Mouse (Mus musculus): ENCODE measurements around the gene Tnni3k. TPM values are rescaled to one million over a fixed set of nuclear protein-coding genes. Genes with fewer than 3 reads are reported as not detected.

Tnni3k gene
- total and polyA plus RNA-seq, 3 experiments: not detected

GRCm38 (mm10) chr3:154949551-154949950 is 105.7 kb downstream of the Tnni3k start:
- no peak for DNase-seq

DNA sequence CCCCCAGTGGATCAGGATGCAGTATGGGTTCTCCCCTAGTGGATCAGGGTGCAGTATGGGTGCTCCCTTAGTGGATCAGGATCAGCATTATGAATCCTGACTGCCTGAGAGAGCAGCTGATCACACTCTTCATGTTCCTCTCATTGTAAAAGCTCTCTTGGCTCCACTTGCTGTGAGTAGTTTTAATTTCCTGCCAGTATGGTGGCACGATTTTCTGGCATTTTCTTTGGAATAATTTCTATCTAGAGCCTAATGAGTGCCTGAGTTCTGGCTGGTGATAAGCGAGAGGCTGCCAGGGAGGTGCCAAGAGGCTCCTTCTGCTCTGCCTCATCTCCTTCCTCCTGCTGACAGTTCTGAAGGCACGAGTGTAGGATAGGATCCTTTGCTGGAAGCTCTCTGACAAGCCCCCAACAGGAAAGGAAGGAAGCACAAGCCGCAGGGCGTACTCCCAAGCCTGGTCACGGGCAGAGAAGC is 109.5 kb downstream of the Tnni3k start:
- DNase-seq: no peak

DNA sequence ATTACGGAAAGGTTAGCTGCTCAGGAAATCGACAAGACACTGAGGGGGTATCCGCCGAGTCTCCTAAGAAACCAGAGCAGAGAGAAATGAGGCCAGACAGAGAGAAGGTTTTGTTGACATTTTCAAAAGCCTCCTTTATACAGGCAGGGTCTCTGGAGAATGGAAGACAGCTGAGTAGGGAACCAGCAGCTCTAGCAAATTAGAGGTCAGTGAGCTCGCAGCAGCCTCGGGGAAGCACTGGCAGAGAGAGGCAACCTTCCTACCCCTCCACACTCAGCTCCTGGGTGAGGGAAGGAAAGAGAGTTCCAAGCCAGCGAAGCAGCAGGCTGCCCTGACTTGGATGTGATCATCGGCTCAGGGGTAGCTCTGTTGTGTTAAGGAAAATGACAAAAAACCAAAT is 127.5 kb downstream of the Tnni3k start:
- no peak for DNase-seq

DNA sequence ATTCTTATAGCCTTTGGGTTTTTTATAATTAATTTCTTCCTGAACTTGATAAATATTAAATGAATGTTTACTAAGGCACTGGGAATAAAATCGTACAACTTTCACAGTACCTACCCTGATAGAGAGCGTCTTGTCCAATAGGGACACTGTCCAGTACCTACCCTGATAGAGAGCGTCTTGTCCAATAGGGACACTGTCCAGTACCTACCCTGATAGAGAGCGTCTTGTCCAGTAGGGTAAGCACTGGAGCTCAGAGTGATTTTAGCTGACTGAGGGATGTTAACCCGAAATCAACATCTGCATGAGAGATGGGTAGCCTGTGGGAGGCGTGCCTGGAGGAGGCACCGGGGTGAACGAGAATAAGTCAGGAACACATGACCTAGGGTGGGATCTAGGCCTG is 130.3 kb downstream of the Tnni3k start:
- DNase-seq: no peak

- DNase-seq: no peak
These were observed 139.6 kb downstream of the Tnni3k start for GRCm38 (mm10) chr3:154915566-154915965.

DNA sequence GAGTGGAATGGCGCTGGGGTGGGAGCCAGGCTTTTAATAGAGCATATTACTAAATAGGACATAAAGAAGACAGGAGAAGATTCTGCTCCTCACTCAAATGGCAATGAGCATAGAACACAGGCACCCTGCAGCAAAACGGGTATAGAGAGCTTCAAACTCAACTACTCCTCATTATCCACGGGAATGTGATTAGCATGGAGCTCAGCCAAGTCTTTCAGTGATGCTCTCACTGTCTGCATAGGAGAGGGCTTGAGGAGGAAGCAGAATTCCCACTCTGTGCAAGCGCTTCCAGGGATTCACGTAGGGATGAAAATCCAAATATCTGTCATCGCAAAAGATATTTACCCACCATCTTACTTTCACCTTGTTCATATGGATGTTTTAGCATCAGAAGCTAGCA is 141.6 kb downstream of the Tnni3k start:
- no peak for DNase-seq

DNA sequence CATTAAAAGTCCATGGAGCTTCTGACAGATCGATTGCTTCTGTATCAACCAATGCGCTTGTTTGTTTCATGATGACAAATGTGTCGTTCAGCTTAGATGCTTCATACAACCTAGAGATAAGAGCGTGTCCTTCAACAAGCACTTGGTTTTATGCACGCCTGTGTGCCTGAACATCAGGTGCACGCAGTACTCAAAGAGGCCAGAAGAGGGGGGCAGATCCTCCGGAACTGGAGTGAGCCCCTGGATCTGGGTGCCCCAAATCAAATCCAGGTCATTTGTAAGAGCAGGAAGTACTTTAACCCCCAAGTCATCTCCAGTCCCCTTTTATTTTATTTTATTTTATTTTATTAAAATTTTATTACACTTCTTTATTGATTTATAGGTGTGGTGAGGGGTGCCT is 158.5 kb downstream of the Tnni3k start:
- peak; percentile 29 for DNase-seq

DNA sequence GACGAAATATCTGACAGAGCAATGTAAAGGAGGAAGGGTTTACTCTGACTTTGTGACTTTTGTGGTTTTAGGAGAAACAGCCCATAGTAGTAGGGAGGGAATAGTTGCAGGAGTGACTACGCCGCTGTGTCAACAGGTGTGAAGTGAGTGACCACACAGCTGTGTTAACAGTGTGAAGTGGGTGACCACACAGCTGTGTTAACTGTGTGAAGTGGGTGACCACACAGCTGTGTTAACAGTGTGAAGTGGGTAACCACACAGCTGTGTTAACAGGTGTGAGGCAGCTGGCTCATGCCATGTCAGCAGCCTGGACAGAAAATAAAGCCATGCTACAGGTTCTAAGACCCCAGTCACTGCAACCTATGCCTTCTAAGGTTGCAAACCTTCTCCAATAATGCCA is 162.0 kb downstream of the Tnni3k start:
- no peak for DNase-seq

DNA sequence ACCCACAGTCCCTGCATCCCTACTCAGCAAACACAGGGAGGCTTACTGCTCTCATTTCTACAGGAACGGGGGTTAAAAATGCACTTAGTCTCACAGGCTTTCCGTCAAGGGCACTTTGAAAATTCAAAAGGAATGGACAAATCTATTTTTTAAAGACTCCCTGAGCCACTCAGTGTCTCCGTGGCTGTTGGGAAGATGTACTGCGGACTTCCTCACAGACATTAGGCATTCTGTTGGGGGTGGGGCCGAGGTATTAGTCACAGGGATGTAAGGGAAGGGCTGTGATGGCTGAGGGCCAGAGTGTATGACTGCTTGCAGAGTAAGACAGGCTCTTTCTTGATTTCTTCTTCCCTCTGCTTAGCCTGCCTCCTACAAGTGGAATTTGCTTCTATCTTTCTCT is 169.8 kb downstream of the Tnni3k start:
- peak; percentile 79 for DNase-seq

DNA sequence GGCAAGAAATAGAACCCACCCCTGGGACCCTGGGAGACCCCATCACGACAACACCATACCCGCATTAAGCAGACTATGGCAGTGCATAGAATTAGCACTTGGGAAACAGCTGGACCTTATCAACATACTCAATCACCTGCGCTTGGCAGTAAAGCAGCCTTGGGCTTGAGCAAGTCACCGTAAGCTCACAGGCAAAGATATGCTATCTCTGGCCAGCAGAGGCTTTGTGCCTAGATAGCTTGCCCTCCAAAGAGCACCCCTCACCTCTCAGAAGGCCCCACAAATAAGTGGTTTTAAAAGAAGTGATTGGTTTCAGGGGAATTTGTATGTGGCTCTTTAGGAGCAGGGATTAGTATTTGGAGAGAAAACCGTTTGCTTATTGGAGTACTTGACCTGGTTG is 170.2 kb downstream of the Tnni3k start:
- DNase-seq: no peak

DNA sequence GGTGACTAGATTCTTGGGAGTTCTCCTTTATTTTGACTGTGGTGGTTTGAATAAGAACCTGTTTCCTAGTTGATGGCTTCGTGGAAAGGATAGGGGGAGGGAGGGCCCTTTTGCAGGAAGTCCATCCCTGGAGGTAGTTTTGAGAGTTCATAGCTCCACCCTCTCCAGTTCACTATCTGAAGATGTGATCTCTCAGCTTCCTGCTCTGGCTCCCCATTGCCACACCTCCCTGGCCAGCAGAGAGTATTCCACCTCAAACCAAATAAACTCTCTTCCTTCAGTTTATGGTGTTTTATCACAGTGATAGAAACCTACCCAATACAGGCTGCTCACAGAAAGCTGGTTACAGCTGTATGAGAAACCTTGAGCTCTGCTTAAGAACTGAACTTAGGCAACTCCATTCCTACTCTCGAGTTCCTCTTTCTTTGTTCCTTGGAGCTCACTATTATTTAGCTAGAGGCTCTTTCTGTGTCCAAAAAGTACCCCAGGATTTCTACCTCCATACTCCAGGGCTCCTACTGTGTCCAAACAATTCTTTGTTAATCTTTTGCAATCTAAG is 173.7 kb downstream of the Tnni3k start:
- DNase-seq: no peak

DNA sequence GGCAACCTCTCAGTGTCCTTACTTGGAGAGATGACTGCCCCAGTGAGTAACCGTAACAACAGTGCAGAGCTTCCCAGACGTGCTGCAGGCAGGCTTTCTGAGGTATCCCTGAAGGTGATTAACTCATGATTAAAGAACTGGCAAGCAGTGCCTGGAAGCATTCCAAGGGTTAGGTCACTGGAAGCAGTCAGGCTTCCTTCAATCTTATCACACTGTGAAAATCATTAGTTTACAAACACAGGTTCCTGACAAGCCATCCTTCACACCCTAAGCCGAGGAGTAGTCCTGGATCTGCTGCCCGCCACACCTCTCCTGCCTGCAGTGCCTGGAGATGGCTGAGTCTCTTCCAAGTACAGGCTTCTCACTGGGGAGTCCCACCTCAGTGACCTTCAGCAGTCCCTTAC is 174.7 kb downstream of the Tnni3k start:
- DNase-seq: peak; percentile 63

GRCm38 (mm10) chr3:154880108-154880507 is 175.1 kb downstream of the Tnni3k start:
- no peak for DNase-seq

DNA sequence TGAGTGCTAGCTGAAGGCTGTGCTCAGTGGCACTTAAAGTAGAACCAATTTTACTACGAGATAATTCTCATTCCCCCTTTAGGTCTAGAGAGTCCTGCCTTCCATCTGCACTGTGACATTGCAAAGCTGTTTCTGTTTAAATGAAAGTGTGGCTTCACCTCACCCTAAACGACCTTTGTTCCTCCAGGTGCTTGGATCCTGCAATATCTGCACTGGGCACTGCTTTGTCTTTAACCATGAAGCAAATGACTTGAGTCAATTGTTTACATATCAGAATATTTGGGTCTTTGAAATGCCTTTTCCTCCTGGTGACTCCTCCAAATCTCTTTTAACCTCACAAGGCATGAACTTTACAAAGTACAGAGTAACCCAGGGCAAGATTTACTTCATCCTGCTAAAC is 175.7 kb downstream of the Tnni3k start:
- DNase-seq: no peak

DNA sequence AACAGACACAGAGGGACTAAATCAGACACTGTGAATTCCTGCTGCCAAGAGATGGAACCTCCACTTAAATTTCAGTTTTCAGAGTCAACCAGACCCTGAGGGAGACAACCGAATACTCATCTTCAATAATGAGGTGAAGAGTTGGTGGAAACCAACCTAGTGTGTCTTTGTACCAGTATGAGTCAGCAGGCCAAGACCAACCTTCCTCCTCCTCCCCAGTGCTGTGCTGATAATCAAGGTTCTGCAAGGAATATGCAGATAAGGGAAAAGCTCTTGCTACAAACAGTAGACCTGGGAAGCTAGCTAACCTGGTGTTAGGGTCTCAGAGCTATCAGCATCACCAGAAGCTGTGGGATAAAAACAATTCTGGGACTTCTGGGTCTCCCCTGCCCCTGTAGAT is 176.1 kb downstream of the Tnni3k start:
- DNase-seq: no peak

GRCm38 (mm10) chr3:154868807-154869206 is 186.4 kb downstream of the Tnni3k start:
- DNase-seq: no peak

GRCm38 (mm10) chr3:154861921-154862320 is 193.3 kb downstream of the Tnni3k start:
- no peak for DNase-seq

GRCm38 (mm10) chr3:154859721-154860120 is 195.5 kb downstream of the Tnni3k start:
- no peak for DNase-seq

DNA sequence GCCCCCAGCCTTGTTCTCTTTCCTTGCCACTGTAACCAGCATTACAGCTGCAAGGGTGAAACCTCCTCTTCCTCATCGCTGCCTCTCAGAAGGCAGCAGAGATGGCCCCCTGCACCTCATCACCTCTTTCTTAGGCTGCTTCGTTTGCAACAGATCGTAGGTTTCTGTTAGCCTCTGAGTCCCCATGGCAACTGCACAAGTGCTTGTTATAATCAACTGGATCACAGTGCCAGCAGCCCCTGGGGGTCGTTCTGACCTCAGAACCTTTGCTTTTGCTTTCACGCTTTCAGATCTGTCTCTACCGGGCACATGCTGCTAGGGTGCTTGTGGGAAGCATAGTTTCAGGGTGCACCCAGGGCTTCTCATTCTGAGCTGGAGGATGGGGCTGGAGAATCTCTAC is 201.9 kb downstream of the Tnni3k start:
- DNase-seq: no peak

DNA sequence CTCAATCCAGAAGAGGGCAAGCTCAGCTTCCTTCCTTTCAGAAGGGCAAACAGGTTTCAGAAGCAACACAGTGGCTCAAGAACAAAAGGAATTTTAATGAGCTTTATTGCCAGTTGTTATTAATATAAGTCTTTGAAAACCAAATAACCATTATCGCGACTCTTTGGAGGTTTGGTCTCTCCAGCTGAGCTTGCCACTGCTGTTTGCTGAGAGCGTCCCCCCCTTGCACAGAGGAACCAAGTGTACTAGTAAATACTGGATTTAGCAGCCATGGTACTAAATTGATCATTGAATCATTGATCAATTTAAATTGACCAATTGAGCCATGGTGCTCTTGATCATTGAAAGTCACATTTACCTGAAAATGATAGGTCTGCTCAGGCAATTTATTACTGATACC is 202.9 kb downstream of the Tnni3k start:
- no peak for DNase-seq

DNA sequence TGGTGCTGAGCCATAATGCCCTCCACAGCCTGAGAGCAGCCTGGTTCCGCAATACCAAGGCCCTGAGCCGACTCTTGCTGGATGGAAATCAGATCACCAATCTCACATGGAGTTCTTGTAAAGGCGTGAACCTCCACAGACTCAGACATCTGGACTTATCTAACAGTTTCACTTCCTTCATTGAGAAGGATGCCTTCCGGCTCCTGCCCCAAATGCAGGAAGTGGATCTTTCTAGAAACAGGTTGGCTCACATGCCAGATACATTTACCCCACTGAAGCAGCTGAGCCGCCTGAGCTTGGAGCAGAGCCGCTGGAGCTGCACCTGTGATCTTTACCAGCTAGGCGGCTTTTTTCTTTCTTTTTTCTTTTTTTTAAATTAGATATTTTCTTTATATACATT is 213.0 kb downstream of the Tnni3k start:
- DNase-seq: no peak

GRCm38 (mm10) chr3:154841076-154841475 is 214.1 kb downstream of the Tnni3k start:
- DNase-seq: no peak

- no peak for DNase-seq
These were observed 217.3 kb downstream of the Tnni3k start for GRCm38 (mm10) chr3:154837861-154838260.

GRCm38 (mm10) chr3:154836137-154836536 is 219.1 kb downstream of the Tnni3k start:
- DNase-seq: no peak

GRCm38 (mm10) chr3:154834373-154834772 is 220.8 kb downstream of the Tnni3k start:
- no peak for DNase-seq
